ENCODE assay signal across 22 mouse cellular contexts in genomic region chr3:58519536-58519935, GRCm38 (mm10). TPM values are rescaled to one million over a fixed set of nuclear protein-coding genes. Genes with fewer than 3 reads are reported as not detected.
A peak's percentile ranks its signal among the peaks of the same experiment; 100 is the strongest.
DNase-seq lines count a peak whose midpoint lies in the region; ATAC-seq and TF ChIP-seq lines count a peak whose summit lies in the region.
"Had no signal": no experiment of that assay in that cellular context is flagged by ENCODE, and none has a peak within 500 bp of the region (broad histone marks: within the 10 kb centered on the region; RNA-seq: fewer than 3 reads in every experiment).

No protein-coding gene starts in this region.

- no peaks in the 10 kb centered on the region for H3K9me3 ChIP-seq in heart, embryonic 15.5 days (replicated peaks)
- H3K9me3 ChIP-seq in liver, postnatal 0 days (ENCODE audit: low read length), result no peaks in the 10 kb centered on the region
- H3K9me3 ChIP-seq: embryonic facial prominence, embryonic 12.5 days; forebrain, embryonic 13.5 days; heart, embryonic 12.5 days; hindbrain, embryonic 13.5 days; limb, embryonic 10.5 days; liver, embryonic 12.5 days; megakaryocyte, embryonic 14.5 days; midbrain, embryonic 13.5 days had no signal

- 39% methylated on average over 3 of the region's 3 CpGs for WGBS in heart, embryonic 15.5 days
- 55% methylated on average over 3 of the region's 3 CpGs for WGBS in liver, postnatal 0 days (ENCODE audit: insufficient replicate concordance)
- 94% methylated on average over 3 of the region's 3 CpGs for WGBS in macrophage (ENCODE audit: missing documents)

- no peaks in the 10 kb centered on the region for H3K27me3 ChIP-seq in heart, embryonic 15.5 days
- no peaks in the 10 kb centered on the region for H3K27me3 ChIP-seq in liver, postnatal 0 days (ENCODE audit: insufficient read depth, low read length)
- H3K27me3 ChIP-seq: embryonic facial prominence, embryonic 12.5 days; forebrain, embryonic 13.5 days; heart, embryonic 12.5 days; hindbrain, embryonic 13.5 days; liver, embryonic 12.5 days; megakaryocyte, embryonic 14.5 days; midbrain, embryonic 13.5 days had no signal

- no peak for TF ChIP-seq EP300 in liver, postnatal 0 days (IDR thresholded peaks at IDR 0.05; ENCODE audit: low read depth)

- no peak overlapping the region for H3K9ac ChIP-seq in heart, embryonic 15.5 days
- H3K9ac ChIP-seq in liver, postnatal 0 days (replicated peaks), result no peak overlapping the region
- H3K9ac ChIP-seq: embryonic facial prominence, embryonic 12.5 days; forebrain, embryonic 13.5 days; heart, embryonic 12.5 days; hindbrain, embryonic 13.5 days; liver, embryonic 12.5 days; midbrain, embryonic 13.5 days had no signal

- ATAC-seq in heart, embryonic 15.5 days (replicated peaks; ENCODE audit: insufficient number of reproducible peaks, insufficient read depth, low FRiP score, low read depth), result no peak
- no peak for ATAC-seq in liver, postnatal 0 days
- ATAC-seq: forebrain, embryonic 13.5 days; midbrain, embryonic 13.5 days had no signal

- H3K79me2 ChIP-seq in macrophage (ENCODE audit: inconsistent target), result peaks cover 31% of the 10 kb centered on the region

- H3K4me2 ChIP-seq in heart, embryonic 15.5 days, result no peak overlapping the region
- H3K4me2 ChIP-seq in liver, postnatal 0 days (ENCODE audit: low read depth, low read length), result no peak overlapping the region
- H3K4me2 ChIP-seq: embryonic facial prominence, embryonic 12.5 days; forebrain, embryonic 13.5 days; heart, embryonic 12.5 days; hindbrain, embryonic 13.5 days; liver, embryonic 12.5 days; midbrain, embryonic 13.5 days had no signal

- TF ChIP-seq CTCF in liver, postnatal 0 days (IDR thresholded peaks at IDR 0.05; ENCODE audit: low read depth), result no peak

- peaks cover 16% of the 10 kb centered on the region for H3K4me1 ChIP-seq in heart, embryonic 15.5 days (replicated peaks)
- H3K4me1 ChIP-seq in liver, postnatal 0 days (ENCODE audit: insufficient read depth), result peaks cover 27% of the 10 kb centered on the region

- peaks cover 26% of the 10 kb centered on the region for H3K36me3 ChIP-seq in heart, embryonic 15.5 days
- peaks cover 22% of the 10 kb centered on the region for H3K36me3 ChIP-seq in liver, postnatal 0 days (replicated peaks; ENCODE audit: insufficient read depth, low read length)
- peaks cover 14% of the 10 kb centered on the region; the same call in 1 of the 2 replicates for H3K36me3 ChIP-seq in macrophage (ENCODE audit: inconsistent target)

- peak overlapping the region; percentile 58 for H3K27ac ChIP-seq in heart, embryonic 15.5 days
- peak overlapping the region; percentile 46; the same call in 1 of the 2 replicates for H3K27ac ChIP-seq in liver, postnatal 0 days (ENCODE audit: low read depth)
- H3K27ac ChIP-seq in macrophage, result peak overlapping the region; percentile 0; the same call in 1 of the 2 replicates
- H3K27ac ChIP-seq: embryonic facial prominence, embryonic 12.5 days; forebrain, embryonic 13.5 days; hindbrain, embryonic 13.5 days; kidney, postnatal 0 days; limb, embryonic 10.5 days; liver, embryonic 12.5 days; midbrain, embryonic 13.5 days had no signal

- H3K4me3 ChIP-seq in heart, embryonic 15.5 days, result no peak overlapping the region
- no peak overlapping the region for H3K4me3 ChIP-seq in liver, postnatal 0 days (ENCODE audit: low read depth, low read length)
- H3K4me3 ChIP-seq in macrophage (ENCODE audit: inconsistent target), result no peak overlapping the region
- H3K4me3 ChIP-seq: embryonic facial prominence, embryonic 12.5 days; forebrain, embryonic 13.5 days; heart, embryonic 12.5 days; hindbrain, embryonic 13.5 days; limb, embryonic 10.5 days; liver, embryonic 12.5 days; midbrain, embryonic 13.5 days had no signal

- DNase-seq in adrenal gland, adult (ENCODE audit: inconsistent age in 2 of 2, low spot score in 1 of 2), result peak; percentile 47 to 68
- DNase-seq in adrenal gland, adult 18-20 months (ENCODE audit: low spot score in 2 of 2), result no peak
- DNase-seq in heart, postnatal 4 days, result no peak
- DNase-seq in liver, postnatal 0 days, result no peak
- DNase-seq in liver, result no peak
- no peak for DNase-seq in thymus, adult 18-20 months
- DNase-seq: cerebellum, adult 2 months; cerebellum, postnatal 25 days; kidney, adult 11 months; lung, adult 2 months; lung, postnatal 14 days had no signal

RNA-seq across cellular contexts. Expression of gene Eif2a, which starts 6.1 kb away (rescaled TPM):
- 10 to 100 TPM; 42.2 to 50.8 TPM for total RNA-seq in adrenal gland, adult 18-20 months (2021)
- polyA plus RNA-seq in heart, embryonic 15.5 days (2015; fragmentation: Nextera tagmentation; extraction: Ambion mirVana), result 32.0 and 34.5 TPM in 2 replicates
- total RNA-seq in heart, postnatal 4 days (2021), result 10 to 100 TPM; 40.9 to 42.8 TPM
- 20.1 and 20.6 TPM in 2 replicates for polyA plus RNA-seq in liver, postnatal 0 days (2015; fragmentation: Nextera tagmentation; extraction: Ambion mirVana)
- 10 to 100 TPM; 16.0 to 58.2 (median 41.9) TPM for total RNA-seq in macrophage (2018; cell fraction: chromatin; rRNA removed)
- total RNA-seq in macrophage (2018; cell fraction: cytosol; rRNA removed), result 10 to 100 TPM; 32.8 to 57.1 (median 42.2) TPM
- 10 to 100 TPM; 18.6 to 55.1 (median 34.3) TPM for total RNA-seq in macrophage (2018; cell fraction: nucleus; rRNA removed)
- 43.6 to 76.2 TPM (median 51.3 TPM) in 3 replicates for polyA plus RNA-seq in macrophage (2018)

RNA-seq across cellular contexts. Expression of gene Serp1, which starts 6.2 kb away (rescaled TPM):
- total RNA-seq in adrenal gland, adult 18-20 months (2021), result 100 to 1,000 TPM in 1 of 2 experiments, 10 to 100 TPM in 1; 89.9 to 124 TPM
- 80.7 and 91.6 TPM in 2 replicates for polyA plus RNA-seq in heart, embryonic 15.5 days (2015; fragmentation: Nextera tagmentation; extraction: Ambion mirVana)
- total RNA-seq in heart, postnatal 4 days (2021), result 10 to 100 TPM; 25.6 to 26.7 TPM
- polyA plus RNA-seq in liver, postnatal 0 days (2015; fragmentation: Nextera tagmentation; extraction: Ambion mirVana), result 115 and 118 TPM in 2 replicates
- total RNA-seq in macrophage (2018; cell fraction: chromatin; rRNA removed), result 100 to 1,000 TPM in 2 of 26 experiments, 10 to 100 TPM in 23, 1 to 10 TPM in 1; 9.3 to 138 (median 41.8) TPM
- total RNA-seq in macrophage (2018; cell fraction: cytosol; rRNA removed), result 100 to 1,000 TPM; 173 to 535 (median 285) TPM
- total RNA-seq in macrophage (2018; cell fraction: nucleus; rRNA removed), result 100 to 1,000 TPM in 15 of 26 experiments, 10 to 100 TPM in 11; 28.5 to 350 (median 129) TPM
- 104 to 207 TPM (median 148 TPM) in 3 replicates for polyA plus RNA-seq in macrophage (2018)

RNA-seq across cellular contexts. Expression of gene Selenot, which starts 56.9 kb away (rescaled TPM):
- 100 to 1,000 TPM; 131 to 148 TPM for total RNA-seq in adrenal gland, adult 18-20 months (2021)
- polyA plus RNA-seq in heart, embryonic 15.5 days (2015; fragmentation: Nextera tagmentation; extraction: Ambion mirVana), result 15.4 and 18.8 TPM in 2 replicates
- 100 to 1,000 TPM; 117 to 120 TPM for total RNA-seq in heart, postnatal 4 days (2021)
- 13.5 TPM in 2 replicates for polyA plus RNA-seq in liver, postnatal 0 days (2015; fragmentation: Nextera tagmentation; extraction: Ambion mirVana)
- total RNA-seq in macrophage (2018; cell fraction: chromatin; rRNA removed), result 10 to 100 TPM; 12.7 to 78.8 (median 48.8) TPM
- total RNA-seq in macrophage (2018; cell fraction: cytosol; rRNA removed), result 100 to 1,000 TPM; 133 to 241 (median 169) TPM
- 100 to 1,000 TPM in 18 of 26 experiments, 10 to 100 TPM in 8; 47.0 to 205 (median 120) TPM for total RNA-seq in macrophage (2018; cell fraction: nucleus; rRNA removed)
- polyA plus RNA-seq in macrophage (2018), result 154 to 176 TPM (median 162 TPM) in 3 replicates

Comparison
In these comparisons a context has a peak if more than half of its experiments do, and no peak if none do; other contexts are left out.
1. DNase-seq: peak in adrenal gland, adult (2 of 2); none in adrenal gland, adult 18-20 months (0 of 2), heart, postnatal 4 days (single experiment), liver, postnatal 0 days (single experiment), liver (single experiment) and thymus, adult 18-20 months (0 of 2).
2. H3K27ac ChIP-seq: peak in every context shown above with its lines; median percentile 58 in heart, embryonic 15.5 days; 46 in liver, postnatal 0 days; 0 in macrophage.